Mouse (Mus musculus) small intestine, adult 2 months (tissue): ENCODE data around the gene Plaur. TPM values are rescaled to one million over a fixed set of nuclear protein-coding genes. Genes with fewer than 3 reads are reported as not detected.
"Not testable (repeated sequence)": the region's sequence is repeated elsewhere in the genome, so short reads cannot be mapped to it uniquely, and the experiment has no call there.

Source experiments
- H3K27ac ChIP-seq: fragments of 200-500 bp; 2 replicates; pipeline ENCODE4 v1.5.1; 2012; ENCODE audit warnings: low read depth, low read length, control low read depth, inconsistent platforms; ENCODE audit not compliant: insufficient read depth
- H3K27me3 ChIP-seq: fragments of 200-500 bp; 2 replicates; pipeline ENCODE4 v1.6.1; 2012; ENCODE audit warnings: mild to moderate bottlenecking, moderate library complexity, low read length, inconsistent platforms; ENCODE audit not compliant: control insufficient read depth, insufficient read depth
- H3K36me3 ChIP-seq: fragments of 200-500 bp; 2 replicates; pipeline ENCODE4 v1.6.1; 2012; ENCODE audit warnings: mild to moderate bottlenecking, low read length, control low read depth, inconsistent platforms; ENCODE audit not compliant: control insufficient read depth, insufficient read depth
- H3K4me1 ChIP-seq: fragments of 200-500 bp; 2 replicates; pipeline ENCODE4 v1.6.1; 2012; ENCODE audit warnings: low read length, inconsistent platforms, mixed read lengths; ENCODE audit not compliant: control insufficient read depth, insufficient read depth, insufficient read length
- H3K4me3 ChIP-seq: fragments of 200-500 bp; 2 replicates; pipeline ENCODE4 v1.5.1; 2012; ENCODE audit warnings: low read depth, mild to moderate bottlenecking, control low read depth, inconsistent platforms, low read length, moderate library complexity
- CTCF ChIP-seq: fragments of 200-500 bp; IDR thresholded peaks from 2 replicates; pipeline ENCODE4 v1.5.1; 2012; ENCODE audit warnings: low read depth, mild to moderate bottlenecking, control low read depth, inconsistent platforms, low read length, moderate library complexity, mixed read lengths; ENCODE audit not compliant: insufficient replicate concordance, insufficient read length; ENCODE audit errors: extremely low read depth
- POLR2A ChIP-seq: fragments of 200-500 bp; IDR thresholded peaks from 2 replicates; pipeline ENCODE4 v1.6.1; 2012; ENCODE audit warnings: low read depth, mild to moderate bottlenecking, control low read depth, inconsistent platforms, low read length, moderate library complexity
- WGBS: fragments of 180-500 bp; shearing (Covaris S2); methylation state at CpG from one replicate; pipeline ENCODE4 v1.1.7; 2018; 5-methylcytosine and 5-hydroxymethylcytosine counted together
- polyA plus RNA-seq: library from polyadenylated mRNA; depleted of rRNA; stranded (reverse); fragments of >200 nt; gene quantifications from 2 replicates; pipeline ENCODE4 v1.2.3, GENCODE M21; 2012

Plaur gene
- polyA plus RNA-seq, 1 experiment = 9.9 TPM

DNA sequence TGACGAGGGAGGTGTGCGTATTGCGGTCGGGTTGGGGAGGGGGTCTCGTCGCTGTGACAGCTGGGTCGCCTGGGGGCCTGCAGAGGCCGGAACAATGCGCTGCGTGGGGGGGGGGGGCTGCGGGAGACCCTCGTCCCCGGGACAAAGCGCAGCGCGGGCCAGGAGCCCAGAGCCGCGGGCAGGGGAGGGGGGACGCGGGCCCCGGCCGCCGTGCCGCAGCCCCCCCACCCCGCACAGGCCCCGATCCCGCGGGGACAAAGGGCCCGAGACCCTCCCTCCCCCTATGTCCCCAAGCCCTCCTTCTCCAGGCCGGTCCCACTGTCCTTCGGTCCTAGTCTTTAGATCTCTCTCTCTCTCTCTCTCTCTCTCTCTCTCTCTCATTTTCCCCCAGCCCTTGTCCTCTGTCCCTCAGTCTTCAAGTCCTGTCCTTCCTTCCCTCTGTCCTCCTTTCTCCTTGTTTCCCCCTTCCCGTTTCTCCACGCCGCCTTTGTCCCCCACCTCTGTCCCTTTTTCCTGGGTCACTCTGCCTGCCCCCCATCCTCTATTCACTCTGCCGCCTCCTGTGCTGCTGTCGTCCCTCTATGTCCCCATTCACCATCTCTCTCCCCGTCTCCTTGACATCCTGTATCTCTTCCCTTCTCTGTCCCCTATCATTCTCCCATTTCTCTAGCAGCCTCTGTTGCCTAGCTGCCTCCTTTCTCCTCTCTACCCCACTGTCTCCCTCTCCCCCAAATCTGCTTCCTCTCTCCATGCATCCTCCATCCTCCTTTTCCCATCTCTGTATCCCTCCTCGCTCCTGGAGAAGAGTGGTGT lies 20.1 kb downstream of the Plaur start:
- H3K27ac ChIP-seq = no peak overlapping the region
- H3K27me3 ChIP-seq = peaks cover 21% of the 10 kb centered on the region
- H3K4me1 ChIP-seq = peaks cover 4% of the 10 kb centered on the region
- TF ChIP-seq CTCF (no peak), POLR2A (no peak)
- no peaks in the 10 kb centered on the region for H3K36me3 ChIP-seq
- H3K4me3 ChIP-seq = peak overlapping the region; percentile 68
- WGBS = 6% methylated on average over 20 of the region's 38 CpGs

DNA sequence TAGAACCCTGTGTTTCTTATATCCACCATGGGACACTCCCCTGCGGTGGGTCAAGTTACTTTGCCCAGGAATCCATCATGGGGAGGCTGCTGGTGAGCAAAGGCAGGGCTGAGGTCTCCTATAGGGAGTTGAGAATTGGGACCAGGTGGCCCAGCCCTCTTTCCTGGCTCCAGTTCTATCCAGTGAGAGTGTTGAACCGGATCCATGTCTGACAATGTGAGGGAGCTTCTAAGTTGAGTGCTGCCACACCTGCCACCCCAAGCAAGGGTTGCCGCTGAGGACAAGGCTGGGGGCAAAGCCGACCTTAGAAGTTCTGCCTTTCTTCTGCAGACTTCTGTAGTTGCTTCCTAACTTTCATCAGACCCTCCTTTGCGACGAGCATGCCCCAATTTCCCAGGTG lies 21.0 kb downstream of the Plaur start:
- H3K27me3 ChIP-seq = peaks cover 21% of the 10 kb centered on the region
- not testable (repeated sequence) for H3K27ac ChIP-seq, H3K4me3 ChIP-seq, H3K36me3 ChIP-seq, H3K4me1 ChIP-seq
- 49% methylated on average over 6 of the region's 6 CpGs for WGBS

DNA sequence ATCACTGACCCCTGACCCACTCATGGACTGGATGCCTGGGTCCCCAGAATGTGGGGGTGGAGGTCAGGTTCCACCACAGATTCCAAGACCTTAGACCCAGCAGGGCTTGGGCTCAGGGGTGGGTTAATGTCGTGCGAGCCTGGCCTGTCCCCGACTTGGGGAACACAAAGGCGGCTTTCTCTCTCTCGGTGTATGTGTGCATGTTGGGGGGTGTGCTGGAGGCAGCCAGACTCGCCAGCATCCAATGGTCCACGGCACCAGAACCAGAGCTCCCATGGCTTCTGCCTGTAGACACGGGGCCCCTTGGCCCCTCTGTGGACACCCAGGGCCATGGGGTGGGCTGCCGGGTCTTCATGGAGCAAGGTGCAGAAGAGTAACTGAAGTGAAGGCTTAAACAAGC lies 23.2 kb downstream of the Plaur start:
- H3K27ac ChIP-seq = no peak overlapping the region
- no peak for TF ChIP-seq POLR2A
- no peak for TF ChIP-seq CTCF
- no peaks in the 10 kb centered on the region for H3K36me3 ChIP-seq
- no peak overlapping the region for H3K4me3 ChIP-seq
- 84% methylated on average over 9 of the region's 9 CpGs for WGBS
- peaks cover 4% of the 10 kb centered on the region for H3K4me1 ChIP-seq
- peaks cover 21% of the 10 kb centered on the region for H3K27me3 ChIP-seq

DNA sequence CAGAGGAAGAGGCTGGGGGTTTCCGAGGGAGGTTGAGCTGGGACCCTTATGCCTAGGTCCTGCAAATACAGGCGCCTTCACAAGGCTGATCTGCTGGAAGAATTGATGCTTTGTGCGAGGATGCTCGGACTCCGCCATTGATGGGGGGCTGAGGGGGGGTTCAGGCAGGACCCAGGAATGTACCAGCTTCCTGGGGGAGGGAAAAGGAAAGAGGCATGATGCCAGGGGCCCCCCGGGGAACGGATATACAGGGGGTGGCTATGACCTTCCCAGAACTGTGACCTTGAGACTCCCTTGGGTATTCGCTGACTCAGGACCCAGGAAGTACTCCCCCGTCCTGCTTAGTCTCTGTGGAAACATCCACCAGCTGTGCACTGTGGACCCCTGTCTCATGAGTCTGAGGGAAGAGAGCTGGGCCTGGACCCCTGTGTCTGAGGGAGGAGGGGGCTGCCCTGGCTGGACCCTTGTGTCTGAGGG lies 24.4 kb downstream of the Plaur start:
- H3K27me3 ChIP-seq = peaks cover 14% of the 10 kb centered on the region
- H3K4me1 ChIP-seq = peaks cover under 1% of the 10 kb centered on the region
- TF ChIP-seq POLR2A = no peak
- TF ChIP-seq CTCF = no peak
- no peaks in the 10 kb centered on the region for H3K36me3 ChIP-seq
- 55% methylated on average over 9 of the region's 9 CpGs for WGBS
- no peak overlapping the region for H3K27ac ChIP-seq
- no peak overlapping the region for H3K4me3 ChIP-seq

DNA sequence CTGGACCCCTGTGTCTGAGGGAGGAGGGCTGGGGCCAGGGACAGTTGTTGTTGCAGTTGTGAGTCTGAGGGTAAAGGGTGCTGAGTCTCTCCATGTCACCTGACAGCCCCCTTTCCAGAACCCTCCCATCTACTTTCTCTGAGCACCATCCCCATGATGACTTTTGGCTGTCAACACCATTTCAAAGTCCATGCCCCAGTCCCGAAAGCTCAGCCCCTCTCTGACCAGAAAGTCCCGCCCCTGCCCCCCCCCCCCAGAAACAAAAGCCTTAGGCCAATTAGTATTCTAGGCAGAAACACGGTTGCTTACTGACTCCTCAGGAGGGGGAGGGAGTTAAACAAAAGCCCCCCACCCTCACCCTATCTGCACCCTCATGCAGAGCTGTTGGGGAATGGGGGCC lies 25.1 kb downstream of the Plaur start:
- Histone ChIP-seq H3K4me3 (no peak overlapping the region), H3K27ac (no peak overlapping the region), H3K4me1 (no peaks in the 10 kb centered on the region), H3K36me3 (no peaks in the 10 kb centered on the region), H3K27me3 (peaks cover 7% of the 10 kb centered on the region)
- TF ChIP-seq POLR2A = no peak
- TF ChIP-seq CTCF = no peak
- WGBS = 31% methylated on average over 3 of the region's 3 CpGs

DNA sequence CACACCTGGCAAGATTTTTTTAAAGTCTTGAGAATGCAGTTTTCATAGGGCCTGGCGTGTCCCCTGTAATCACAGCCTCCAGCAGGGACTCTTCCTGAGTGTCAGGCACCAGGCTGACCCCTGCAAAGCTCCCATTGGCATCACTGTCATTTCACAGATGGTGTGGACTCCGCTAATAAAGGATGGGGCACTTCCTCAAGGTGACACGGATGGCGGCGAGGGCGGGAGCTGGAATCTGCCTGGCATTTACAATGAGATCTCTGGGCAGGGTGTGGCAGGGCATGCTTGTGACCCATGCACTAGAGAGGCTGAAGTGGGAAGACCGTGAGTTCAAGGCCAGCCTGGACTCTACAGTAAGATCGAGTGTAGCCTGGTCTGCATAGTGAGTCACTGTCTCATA lies 26.0 kb downstream of the Plaur start:
- no peak overlapping the region for H3K4me3 ChIP-seq
- TF ChIP-seq CTCF = no peak
- no peak for TF ChIP-seq POLR2A
- H3K27ac ChIP-seq = no peak overlapping the region
- no peaks in the 10 kb centered on the region for H3K27me3 ChIP-seq
- H3K4me1 ChIP-seq = no peaks in the 10 kb centered on the region
- WGBS = 69% methylated on average over 8 of the region's 8 CpGs
- H3K36me3 ChIP-seq = no peaks in the 10 kb centered on the region

DNA sequence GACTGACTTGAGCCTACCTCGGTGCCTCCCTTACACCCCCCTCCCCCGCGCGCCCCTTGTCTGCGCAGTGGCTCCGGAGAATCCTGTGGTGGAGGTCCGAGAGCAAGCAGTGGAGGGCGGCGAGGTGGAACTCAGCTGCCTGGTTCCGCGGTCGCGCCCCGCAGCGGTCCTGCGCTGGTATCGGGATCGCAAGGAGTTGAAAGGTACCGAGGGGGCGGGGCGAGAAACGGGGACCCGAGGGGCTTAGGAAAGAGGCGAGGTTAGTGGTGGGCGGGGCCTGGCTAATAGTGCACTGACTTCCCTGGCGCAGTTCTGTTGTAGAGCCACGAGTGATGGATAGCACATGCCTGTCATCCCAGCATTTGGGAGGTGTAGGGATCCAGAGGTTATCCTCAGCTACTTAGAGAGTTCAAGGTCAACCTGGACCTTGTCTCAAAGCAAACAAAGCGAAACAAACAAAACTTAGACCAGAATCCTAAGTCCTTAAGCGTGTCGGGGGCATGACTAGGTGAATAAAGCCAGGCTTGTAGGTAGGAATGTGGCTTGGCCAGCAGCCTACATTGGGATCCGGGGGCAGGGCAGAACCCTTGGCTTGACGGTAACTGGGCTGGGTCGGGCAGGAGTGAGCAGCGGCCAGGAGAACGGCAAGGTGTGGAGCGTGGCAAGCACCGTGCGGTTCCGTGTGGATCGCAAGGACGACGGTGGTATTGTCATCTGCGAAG lies 37.7 kb downstream of the Plaur start:
- H3K27ac ChIP-seq = no peak overlapping the region
- H3K36me3 ChIP-seq = no peaks in the 10 kb centered on the region
- H3K4me1 ChIP-seq = no peaks in the 10 kb centered on the region; the same call in 1 of the 2 replicates
- H3K4me3 ChIP-seq = no peak overlapping the region
- WGBS = 8% methylated on average over 43 of the region's 43 CpGs
- peaks cover 28% of the 10 kb centered on the region for H3K27me3 ChIP-seq
- TF ChIP-seq POLR2A (no peak), CTCF (no peak)
